Mouse (Mus musculus): ENCODE measurements around the gene Rims4. TPM values are rescaled to one million over a fixed set of nuclear protein-coding genes. Genes with fewer than 3 reads are reported as not detected.

The Rims4 gene
- polyA plus RNA-seq, 1 experiment = 0.04 TPM

- DNase-seq (ENCODE audit: low spot score) = no peak
Observed at GRCm38 (mm10) chr2:163911826-163912444, 6.5 kb downstream of the Rims4 start.

- DNase-seq (ENCODE audit: low spot score) = no peak
Observed at GRCm38 (mm10) chr2:163909604-163910003, 8.9 kb downstream of the Rims4 start.

GRCm38 (mm10) chr2:163907131-163907530 lies 11.4 kb downstream of the Rims4 start:
- no peak for DNase-seq (ENCODE audit: low spot score)

GRCm38 (mm10) chr2:163904323-163904722 lies 14.2 kb downstream of the Rims4 start:
- no peak for DNase-seq (ENCODE audit: low spot score)

- no peak for DNase-seq (ENCODE audit: low spot score)
Observed at GRCm38 (mm10) chr2:163903461-163903860, 15.0 kb downstream of the Rims4 start.

- no peak for DNase-seq (ENCODE audit: low spot score)
Observed at GRCm38 (mm10) chr2:163902448-163902847, 16.0 kb downstream of the Rims4 start.

- no peak for DNase-seq (ENCODE audit: low spot score)
Observed at GRCm38 (mm10) chr2:163901043-163901442, 17.4 kb downstream of the Rims4 start.

- no peak for DNase-seq (ENCODE audit: low spot score)
Observed at GRCm38 (mm10) chr2:163899910-163900411, 18.5 kb downstream of the Rims4 start.

GRCm38 (mm10) chr2:163897988-163898535 lies 20.4 kb downstream of the Rims4 start:
- no peak for DNase-seq (ENCODE audit: low spot score)

GRCm38 (mm10) chr2:163897026-163897425 lies 21.5 kb downstream of the Rims4 start:
- DNase-seq (ENCODE audit: low spot score) = no peak

- no peak for DNase-seq (ENCODE audit: low spot score)
Observed at GRCm38 (mm10) chr2:163895156-163895555, 23.3 kb downstream of the Rims4 start.

- DNase-seq (ENCODE audit: low spot score) = no peak
Observed at GRCm38 (mm10) chr2:163893446-163894370, 24.8 kb downstream of the Rims4 start.

GRCm38 (mm10) chr2:163891271-163891670 lies 27.2 kb downstream of the Rims4 start:
- no peak for DNase-seq (ENCODE audit: low spot score)

GRCm38 (mm10) chr2:163890586-163890985 lies 27.9 kb downstream of the Rims4 start:
- no peak for DNase-seq (ENCODE audit: low spot score)

GRCm38 (mm10) chr2:163889411-163889810 lies 29.1 kb downstream of the Rims4 start:
- DNase-seq (ENCODE audit: low spot score) = no peak

- DNase-seq (ENCODE audit: low spot score) = no peak
Observed at GRCm38 (mm10) chr2:163882859-163883652, 35.4 kb downstream of the Rims4 start.

- DNase-seq (ENCODE audit: low spot score) = no peak
Observed at GRCm38 (mm10) chr2:163880891-163881290, 37.6 kb downstream of the Rims4 start.

GRCm38 (mm10) chr2:163876830-163877498 lies 41.5 kb downstream of the Rims4 start:
- DNase-seq (ENCODE audit: low spot score) = no peak

GRCm38 (mm10) chr2:163875484-163875883 lies 43.0 kb downstream of the Rims4 start:
- DNase-seq (ENCODE audit: low spot score) = no peak

GRCm38 (mm10) chr2:163874877-163875276 lies 43.6 kb downstream of the Rims4 start:
- no peak for DNase-seq (ENCODE audit: low spot score)

GRCm38 (mm10) chr2:163871906-163872305 lies 46.6 kb downstream of the Rims4 start:
- DNase-seq (ENCODE audit: low spot score) = no peak
